Mouse (Mus musculus) cerebellum, postnatal 25 days (tissue): Measurements from ENCODE around the gene Tas2r107.
"Not testable (repeated sequence)": the region's sequence is repeated elsewhere in the genome, so short reads cannot be mapped to it uniquely, and the experiment has no call there.

ENCODE experiments used
- DNase-seq, 2 experiments: peaks; one replicate each; pipeline ENCODE4 v3.0.0; 2021; ENCODE audit warnings: mixed read lengths in 2 of 2

Tas2r107 gene

DNA sequence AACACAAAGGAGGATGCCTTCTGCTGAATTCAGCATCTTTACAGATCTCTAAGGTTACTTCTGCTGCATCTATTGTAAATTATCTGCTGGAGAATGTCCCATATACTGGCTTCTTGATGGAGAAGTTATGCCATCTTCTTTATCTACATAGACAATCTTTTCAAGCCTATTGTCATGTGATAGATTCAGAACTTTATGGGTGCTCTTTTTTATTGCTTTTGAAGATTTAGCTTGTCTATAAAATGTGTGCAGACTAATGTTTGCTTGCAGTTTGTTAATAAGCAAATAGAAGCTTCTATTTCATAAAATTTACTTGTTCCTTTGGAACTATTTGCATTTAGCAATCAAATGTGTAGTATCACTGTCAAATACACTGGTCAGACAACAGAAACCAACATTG lies at the start of gene Tas2r107:
Gene Tas2r107, minus strand, starts transcription at position 101 of the 400 bp plus-strand sequence.
- no peak for DNase-seq

DNA sequence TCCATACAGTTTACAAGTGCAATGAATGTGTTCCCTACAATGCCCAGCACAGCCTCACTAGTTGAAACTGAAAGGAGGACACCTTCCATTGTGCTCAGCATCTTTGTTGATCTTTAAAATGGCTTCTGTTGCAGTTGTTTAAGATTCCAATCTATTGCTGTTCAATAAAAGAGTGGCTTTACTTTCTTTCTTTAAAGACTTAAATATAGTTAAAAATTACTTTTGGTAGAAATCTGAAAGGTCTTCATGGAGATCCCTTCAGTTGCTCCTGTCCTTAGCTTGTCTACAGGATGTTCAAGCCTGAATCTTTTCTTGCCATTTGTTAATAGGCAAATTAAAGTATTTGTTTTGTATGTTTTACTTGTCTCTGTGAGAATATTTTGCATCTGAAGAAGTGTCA lies 30.0 kb upstream of the Tas2r107 start, which contains the start of gene Tas2r114:
Gene Tas2r114, minus strand, starts transcription at position 101 of the 400 bp plus-strand sequence.
- DNase-seq: no peak

DNA sequence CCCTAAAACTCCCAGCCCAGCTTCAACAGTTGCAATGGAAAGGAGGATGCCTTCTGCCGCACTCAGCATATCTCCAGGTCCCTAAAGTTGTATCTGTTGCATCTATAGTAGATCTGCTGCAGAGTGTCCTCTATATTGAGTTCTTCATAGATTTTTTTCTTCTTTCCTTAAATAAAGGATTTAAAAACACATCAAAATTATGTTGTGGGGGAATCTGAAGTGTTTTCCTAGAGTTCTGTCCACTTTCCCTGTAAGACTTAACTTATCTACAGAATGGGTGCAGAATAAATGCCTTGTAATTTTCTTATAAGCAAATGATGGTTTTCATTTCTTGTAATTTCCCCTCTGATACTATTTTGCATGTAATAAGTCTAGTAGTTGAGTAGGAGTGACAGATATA lies 27.4 kb upstream of the Tas2r107 start, which contains the start of gene Tas2r105:
Gene Tas2r105, minus strand, starts transcription at position 101 of the 400 bp plus-strand sequence.
- no peak for DNase-seq

DNA sequence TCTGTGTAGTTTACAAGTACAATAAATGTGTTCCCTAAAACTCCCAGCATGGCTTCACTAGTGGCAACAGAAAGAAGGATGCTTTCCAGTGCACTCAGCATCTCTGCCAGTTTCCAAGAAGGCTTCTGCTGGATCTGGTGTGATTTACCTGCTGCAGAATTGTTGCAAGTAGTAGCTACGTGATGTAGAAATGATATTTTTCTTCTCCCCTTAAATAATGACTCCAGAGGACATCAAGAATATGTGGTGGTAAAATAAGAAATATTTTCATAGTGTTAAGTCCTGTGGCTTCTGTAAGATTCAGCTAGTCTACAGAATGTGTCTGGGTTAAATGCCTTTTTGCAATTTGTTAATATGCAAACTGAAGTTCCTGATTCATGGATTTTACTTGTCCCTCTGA lies 25.7 kb upstream of the Tas2r107 start, which contains the start of gene Tas2r104:
Gene Tas2r104, minus strand, starts transcription at position 101 of the 400 bp plus-strand sequence.
- no peak for DNase-seq

DNA sequence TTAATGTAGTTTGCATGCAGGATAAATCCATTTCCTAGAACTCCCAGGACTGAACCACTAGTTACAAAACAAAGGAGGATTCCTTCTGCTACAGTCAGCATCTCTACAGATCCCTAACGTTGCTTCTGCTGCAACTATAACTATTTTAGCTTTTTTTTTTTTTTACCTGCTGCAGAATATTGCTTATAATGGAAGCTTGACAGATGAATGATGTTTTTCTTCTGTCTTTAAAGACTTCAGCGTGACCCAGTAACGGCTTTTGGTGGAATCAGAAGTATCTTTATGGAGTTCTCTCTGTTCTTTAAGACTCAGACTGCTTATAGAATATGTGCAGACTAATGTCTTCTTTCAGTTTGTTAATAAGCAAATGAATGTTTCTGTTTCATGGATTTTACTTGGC lies 18.8 kb upstream of the Tas2r107 start, which contains the start of gene Tas2r106:
Gene Tas2r106, minus strand, starts transcription at position 101 of the 400 bp plus-strand sequence.
- no peak for DNase-seq

DNA sequence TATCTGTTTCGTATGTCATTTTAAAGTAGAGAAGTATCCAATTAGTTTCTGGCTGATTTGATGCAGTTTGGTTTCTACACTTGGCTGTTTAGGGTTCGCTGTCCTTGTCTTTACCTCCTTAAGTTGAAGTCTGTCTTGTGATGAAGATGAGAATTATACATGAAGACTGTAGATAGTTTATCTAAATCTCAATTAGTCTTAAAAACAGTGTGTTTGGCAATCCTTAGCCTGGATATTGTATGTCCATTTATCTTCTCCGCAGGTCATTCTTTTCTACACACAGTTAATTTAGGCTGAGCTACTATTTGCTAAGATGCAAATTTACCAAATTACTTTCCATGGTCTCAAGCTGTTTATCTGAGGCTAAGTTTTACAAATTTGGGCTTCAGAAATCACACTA lies 29.1 kb downstream of the Tas2r107 start, which contains the start of gene Tas2r130:
Gene Tas2r130, minus strand, starts transcription at position 101 of the 400 bp plus-strand sequence.
- no peak for DNase-seq

DNA sequence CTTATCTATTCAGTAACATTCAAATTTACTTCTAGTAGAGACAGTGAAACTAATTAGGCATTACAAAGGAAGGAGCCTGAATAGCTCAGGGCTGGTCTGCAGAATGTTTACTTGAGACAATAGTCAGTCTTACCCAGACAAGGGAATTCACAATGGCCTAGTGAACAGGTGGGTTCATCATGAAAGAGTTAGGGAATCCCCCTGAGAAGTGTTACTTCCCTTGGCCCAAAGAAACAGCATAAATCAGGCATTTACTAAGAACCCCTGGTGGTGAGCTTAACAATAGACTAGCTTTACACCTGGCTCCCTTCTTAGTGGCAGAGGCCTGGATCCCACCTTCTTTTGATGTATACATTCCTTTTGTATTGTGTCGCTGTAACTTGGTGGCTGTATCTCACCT lies 50.0 kb downstream of the Tas2r107 start:
- DNase-seq: not testable (repeated sequence)
